Mouse (Mus musculus) brown adipose tissue, adult 24 weeks (tissue): ENCODE measurements around the gene Axl. TPM values are rescaled to one million over a fixed set of nuclear protein-coding genes. Genes with fewer than 3 reads are reported as not detected.
A peak's percentile ranks its signal among the peaks of the same experiment; 100 is the strongest.

Experiments
- H3K27ac ChIP-seq: fragments of 200-500 bp; replicated peaks from 2 replicates; pipeline ENCODE4 v1.5.1; 2012; ENCODE audit warnings: low read depth, mild to moderate bottlenecking, low read length
- H3K4me1 ChIP-seq: fragments of 200-500 bp; 2 replicates; pipeline ENCODE4 v1.6.1; 2012; ENCODE audit warnings: low read length, mixed read lengths; ENCODE audit not compliant: control insufficient read depth, insufficient read depth, insufficient read length
- H3K4me3 ChIP-seq: fragments of 200-500 bp; 2 replicates; pipeline ENCODE4 v1.5.1; 2012; ENCODE audit warnings: low read depth, mild to moderate bottlenecking, low read length, moderate library complexity; ENCODE audit not compliant: insufficient read depth
- polyA plus RNA-seq: library from polyadenylated mRNA; stranded (reverse); fragments of >200 nt; gene quantifications from 2 replicates; pipeline ENCODE4 v1.2.4, GENCODE M21; 2012; ENCODE audit not compliant: missing spikeins, insufficient read depth, insufficient read length

The Axl gene
- polyA plus RNA-seq, 1 experiment, result 24.1 TPM

GRCm38 (mm10) chr7:25718788-25719417 is 69.6 kb downstream of the Axl start, which contains the start of gene Ccdc97:
Gene Ccdc97 (minus strand): TSS chr7:25719088.
- H3K4me3 ChIP-seq, result peak within 1 kb of the TSS; percentile 94
- H3K27ac ChIP-seq, result peak within 1 kb of the TSS; percentile 99
- H3K4me1 ChIP-seq, result 0 out of 2 replicates have a peak, but pooled peaks cover 3% of the 10 kb centered on the region

GRCm38 (mm10) chr7:25717478-25717877 is 71.0 kb downstream of the Axl start:
- no peak overlapping the region for H3K27ac ChIP-seq
- H3K4me1 ChIP-seq, result 0 out of 2 replicates have a peak, but pooled peaks cover 3% of the 10 kb centered on the region
- no peak overlapping the region for H3K4me3 ChIP-seq

- Histone ChIP-seq H3K4me1 (peaks cover 12% of the 10 kb centered on the region), H3K27ac (no peak overlapping the region), H3K4me3 (no peak overlapping the region)
These were observed 72.7 kb downstream of the Axl start for GRCm38 (mm10) chr7:25715731-25716271.

GRCm38 (mm10) chr7:25714581-25714980 is 73.9 kb downstream of the Axl start:
- Histone ChIP-seq H3K27ac (no peak overlapping the region), H3K4me3 (no peak overlapping the region), H3K4me1 (peaks cover 16% of the 10 kb centered on the region)

- Histone ChIP-seq H3K4me3 (no peak overlapping the region), H3K27ac (no peak overlapping the region), H3K4me1 (peaks cover 17% of the 10 kb centered on the region)
These were observed 75.7 kb downstream of the Axl start for GRCm38 (mm10) chr7:25712801-25713200.

- Histone ChIP-seq H3K27ac (peak overlapping the region; percentile 33), H3K4me1 (peaks cover 25% of the 10 kb centered on the region), H3K4me3 (no peak overlapping the region)
These were observed 76.7 kb downstream of the Axl start for GRCm38 (mm10) chr7:25711731-25712197.

GRCm38 (mm10) chr7:25711165-25711564 is 77.3 kb downstream of the Axl start:
- peaks cover 30% of the 10 kb centered on the region for H3K4me1 ChIP-seq
- no peak overlapping the region for H3K4me3 ChIP-seq
- H3K27ac ChIP-seq, result peak overlapping the region; percentile 33; the same call in 1 of the 2 replicates

- Histone ChIP-seq H3K4me3 (no peak overlapping the region), H3K27ac (no peak overlapping the region), H3K4me1 (peaks cover 35% of the 10 kb centered on the region)
These were observed 77.9 kb downstream of the Axl start for GRCm38 (mm10) chr7:25710519-25711130.

- Histone ChIP-seq H3K4me3 (no peak overlapping the region), H3K27ac (no peak overlapping the region), H3K4me1 (peaks cover 42% of the 10 kb centered on the region)
These were observed 78.5 kb downstream of the Axl start for GRCm38 (mm10) chr7:25709961-25710360.

- Histone ChIP-seq H3K4me3 (peak overlapping the region; percentile 49), H3K4me1 (peaks cover 51% of the 10 kb centered on the region)
These were observed 80.8 kb downstream of the Axl start for GRCm38 (mm10) chr7:25707581-25708292.

More at GRCm38 (mm10) chr7:25707581-25708292, 80.8 kb downstream of the Axl start:
- H3K27ac ChIP-seq, result peak overlapping the region; percentile 97

Other genes starting within 250 kb of the Axl start
- gene Ceacam2, start 248.8 kb downstream of the Axl start, polyA plus RNA-seq, result not detected in 2 replicates
- not detected in 2 replicates for gene Erich4, start 172.8 kb downstream of the Axl start, polyA plus RNA-seq
- 39.0 and 39.4 TPM in 2 replicates for gene Dmac2, start 169.3 kb downstream of the Axl start, polyA plus RNA-seq
- gene B3gnt8, start 162.1 kb downstream of the Axl start, polyA plus RNA-seq, result 0.83 and 1.2 TPM in 2 replicates
- 622 and 668 TPM in 2 replicates for gene Bckdha, start 129.7 kb downstream of the Axl start, polyA plus RNA-seq
- 38.1 and 39.7 TPM in 2 replicates for gene Exosc5, start 129.5 kb downstream of the Axl start, polyA plus RNA-seq
- gene Tmem91, start 113.5 kb downstream of the Axl start, polyA plus RNA-seq, result not detected in 2 replicates
- gene B9d2, start 107.9 kb downstream of the Axl start, polyA plus RNA-seq, result 8.8 and 10.9 TPM in 2 replicates
- 11.7 and 13.2 TPM in 2 replicates for gene Tgfb1, start 101.7 kb downstream of the Axl start, polyA plus RNA-seq
- 16.9 and 17.0 TPM in 2 replicates for gene Ccdc97, start 69.6 kb downstream of the Axl start, polyA plus RNA-seq
- 42.6 and 44.5 TPM in 2 replicates for gene Hnrnpul1, start 33.9 kb downstream of the Axl start, polyA plus RNA-seq
- gene Cyp2s1, start 28.2 kb upstream of the Axl start, polyA plus RNA-seq, result not detected in 2 replicates
- 2.9 and 47.4 TPM in 2 replicates for gene Cyp2b10, start 108.9 kb upstream of the Axl start, polyA plus RNA-seq